Mouse (Mus musculus) duodenum, adult 2 months (tissue): ENCODE measurements around the gene H60b. TPM values are rescaled to one million over a fixed set of nuclear protein-coding genes. Genes with fewer than 3 reads are reported as not detected.

Experiments
- polyA plus RNA-seq: library from polyadenylated mRNA; depleted of rRNA; stranded (reverse); fragments of >200 nt; gene quantifications from 2 replicates; pipeline ENCODE4 v1.2.3, GENCODE M21; 2012; ENCODE audit warnings: low replicate concordance; rRNA removed

The H60b gene
- not detected in 2 replicates for polyA plus RNA-seq

DNA sequence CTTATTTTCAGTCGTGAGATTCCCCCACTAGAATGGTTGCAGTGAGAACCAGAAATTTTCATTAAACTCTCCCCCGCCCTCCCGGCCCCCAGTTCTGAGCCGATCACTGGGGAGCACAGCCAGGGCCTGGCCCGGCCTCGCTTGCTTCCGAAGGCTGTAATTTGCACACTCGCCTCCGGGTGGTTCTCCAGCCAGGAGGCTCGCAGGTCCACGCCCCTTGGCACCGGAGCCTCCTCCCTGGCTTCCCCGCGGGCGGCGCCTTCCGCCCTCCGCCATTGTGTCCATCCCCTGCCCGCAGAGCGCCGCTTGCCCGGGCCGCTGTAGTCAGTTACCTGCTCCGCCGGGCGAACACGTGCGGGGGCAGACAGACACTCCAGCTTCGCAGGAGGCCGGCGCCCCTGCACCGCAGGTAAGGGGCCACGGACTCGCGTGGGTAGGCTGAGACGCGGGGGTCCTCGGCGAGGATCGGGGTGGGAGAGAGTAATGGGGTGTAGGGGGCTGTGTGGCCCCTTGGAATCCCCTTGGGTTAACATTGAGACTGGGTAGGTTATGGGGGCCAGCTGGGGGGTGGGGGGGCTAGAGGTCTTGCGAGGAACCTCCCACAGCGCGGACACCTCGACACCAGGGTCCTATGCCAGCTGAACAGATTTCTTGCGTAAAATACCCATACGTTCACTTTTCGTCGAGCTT, at the start of gene H60b, which contains the start of gene Raet1e:
TSS of gene H60b (plus strand) at position 277 of the 690 bp plus-strand sequence.
TSS of gene Raet1e (plus strand) at position 260 of the 690 bp plus-strand sequence.

DNA sequence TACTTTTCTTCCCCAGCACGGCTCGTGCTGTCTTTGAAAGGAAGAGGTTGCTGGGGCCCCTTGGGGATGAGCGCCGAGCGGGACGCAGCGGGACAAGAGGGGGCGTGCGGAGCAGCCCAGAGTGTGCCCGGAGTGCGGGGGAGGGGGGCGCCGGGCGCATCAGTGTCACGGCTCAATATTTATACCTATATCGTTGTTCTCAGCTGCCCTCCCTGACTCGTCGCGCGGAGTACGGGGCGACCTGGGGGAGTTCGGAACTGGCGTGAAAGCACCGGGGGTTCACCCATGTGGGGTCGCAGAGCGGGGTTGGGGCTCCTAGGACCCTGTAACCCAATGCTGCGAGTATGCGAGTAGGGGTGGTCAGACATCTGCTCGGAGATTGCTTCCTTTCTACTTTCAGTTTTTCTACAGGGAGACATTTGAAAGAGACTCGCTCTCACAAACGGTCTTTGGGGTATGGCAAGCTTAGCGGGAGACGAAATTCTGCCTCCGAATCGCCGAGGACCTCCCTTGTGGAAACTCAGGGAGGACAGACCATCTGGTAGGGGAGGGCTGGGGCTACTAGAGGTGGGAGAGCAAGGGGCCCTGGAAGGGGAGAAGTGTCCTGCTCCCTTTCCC, 9.2 kb upstream of the H60b start, which contains the start of gene E030030I06Rik:
TSS of gene E030030I06Rik (minus strand) at position 198 of the 618 bp plus-strand sequence.

Other genes with a start within 250 kb of the H60b start
- not detected in 2 replicates for gene 4930444G20Rik, start 90.5 kb upstream of the H60b start, polyA plus RNA-seq
- 5.1 and 7.5 TPM in 2 replicates for gene E030030I06Rik, start 9.3 kb upstream of the H60b start, polyA plus RNA-seq
- gene Raet1e, start within 50 bp of the H60b start, polyA plus RNA-seq: 0.11 TPM in 2 replicates
- not detected in 2 replicates for gene Raet1d, start 202.0 kb downstream of the H60b start, polyA plus RNA-seq